Comparison of ENCODE assay signal across 26 mouse cellular contexts in the genomic region with DNA sequence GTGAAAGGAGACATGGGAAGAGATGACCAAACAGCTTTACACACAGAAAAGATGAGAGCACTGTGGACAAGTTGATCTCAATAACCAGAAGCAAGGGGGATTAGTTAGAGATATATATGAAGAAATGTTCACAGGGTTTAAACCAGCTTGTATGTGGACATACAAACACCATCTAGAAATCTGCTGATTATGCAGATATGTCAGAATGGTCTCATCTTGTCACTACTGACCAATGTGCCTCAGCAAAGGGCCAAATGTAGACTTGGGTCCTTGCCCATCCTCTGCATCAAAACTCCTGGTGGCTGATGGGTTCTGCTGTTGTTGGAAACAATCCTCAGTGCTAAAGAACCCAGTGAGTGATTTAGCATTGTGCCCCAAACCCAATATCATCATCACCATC.
"Had no signal": no experiment of that assay in that cellular context is flagged by ENCODE, and none has a peak within 500 bp of the region (broad histone marks: within the 10 kb centered on the region; RNA-seq: fewer than 3 reads in every experiment).

No protein-coding gene starts in this region.

- H3K27me3 ChIP-seq: heart, embryonic 13.5 days; heart, embryonic 15.5 days; hindbrain, embryonic 13.5 days; hindbrain, embryonic 15.5 days; kidney, embryonic 15.5 days; limb, embryonic 13.5 days; limb, embryonic 15.5 days; liver, embryonic 12.5 days had no signal

- ATAC-seq: hindbrain, postnatal 0 days; intestine, embryonic 16.5 days; liver, embryonic 12.5 days had no signal

- H3K36me3 ChIP-seq: heart, embryonic 13.5 days; heart, embryonic 15.5 days; hindbrain, embryonic 13.5 days; hindbrain, embryonic 15.5 days; kidney, embryonic 15.5 days; limb, embryonic 13.5 days; limb, embryonic 15.5 days; liver, embryonic 12.5 days had no signal

- H3K9ac ChIP-seq: heart, embryonic 13.5 days; heart, embryonic 15.5 days; hindbrain, embryonic 13.5 days; hindbrain, embryonic 15.5 days; kidney, embryonic 15.5 days; limb, embryonic 13.5 days; limb, embryonic 15.5 days; liver, embryonic 12.5 days; liver, embryonic 14.5 days had no signal

- H3K27ac ChIP-seq: heart, adult 2 months; heart, embryonic 13.5 days; heart, embryonic 15.5 days; hindbrain, embryonic 13.5 days; hindbrain, embryonic 15.5 days; hindbrain, postnatal 0 days; kidney, embryonic 15.5 days; kidney, postnatal 0 days; limb, embryonic 13.5 days; limb, embryonic 15.5 days; liver, embryonic 12.5 days; liver, embryonic 14.5 days had no signal

- H3K4me3 ChIP-seq: heart, adult 2 months; heart, embryonic 13.5 days; heart, embryonic 15.5 days; hindbrain, embryonic 13.5 days; hindbrain, embryonic 15.5 days; kidney, embryonic 15.5 days; limb, embryonic 13.5 days; limb, embryonic 15.5 days; liver, embryonic 12.5 days had no signal

- H3K9me3 ChIP-seq: heart, embryonic 13.5 days; heart, embryonic 15.5 days; hindbrain, embryonic 13.5 days; hindbrain, embryonic 15.5 days; kidney, embryonic 15.5 days; limb, embryonic 13.5 days; limb, embryonic 15.5 days; liver, embryonic 12.5 days had no signal

- H3K4me1 ChIP-seq: heart, embryonic 15.5 days; hindbrain, embryonic 15.5 days; limb, embryonic 13.5 days; liver, embryonic 12.5 days had no signal

- H3K4me2 ChIP-seq: heart, embryonic 11.5 days; heart, embryonic 13.5 days; heart, embryonic 15.5 days; hindbrain, embryonic 13.5 days; hindbrain, embryonic 15.5 days; kidney, embryonic 15.5 days; limb, embryonic 13.5 days; limb, embryonic 15.5 days; liver, embryonic 12.5 days had no signal

- DNase-seq: gastrocnemius, postnatal 14 days; gastrocnemius, postnatal 36 days; heart, adult 11 months; heart, adult 2 months; heart, postnatal 14 days; heart, postnatal 36 days; kidney, adult 11 months; kidney, adult 2 months; kidney, adult 9 months; kidney, postnatal 14 days; kidney, postnatal 36 days; layer of hippocampus, postnatal 36 days; left cerebral cortex, postnatal 4 days had no signal
